Mouse (Mus musculus) gastrocnemius, postnatal 25 days (tissue): ENCODE data around the gene Gm10722. TPM values are rescaled to one million over a fixed set of nuclear protein-coding genes. Genes with fewer than 3 reads are reported as not detected.
A peak's percentile ranks its signal among the peaks of the same experiment; 100 is the strongest.
"Not testable (repeated sequence)": the region's sequence is repeated elsewhere in the genome, so short reads cannot be mapped to it uniquely, and the experiment has no call there.

ENCODE experiments used
- DNase-seq: peaks from one replicate; pipeline ENCODE4 v3.0.0; 2022
- long read RNA-seq, 2 experiments: library from polyadenylated mRNA; stranded (forward); transcript quantifications; one replicate each; pipeline ENCODE4 v2.0.0; 2021
- total RNA-seq, 2 experiments: library from RNA; stranded (reverse); gene quantifications; 1 replicate in 1 of 2; 2 replicates in 1 of 2; pipeline ENCODE4 v1.2.3; 2021

Gene Gm10722
- total RNA-seq: not detected
- long read RNA-seq, experiment 1: 0 reads
- long read RNA-seq, experiment 2: 0 reads

DNA sequence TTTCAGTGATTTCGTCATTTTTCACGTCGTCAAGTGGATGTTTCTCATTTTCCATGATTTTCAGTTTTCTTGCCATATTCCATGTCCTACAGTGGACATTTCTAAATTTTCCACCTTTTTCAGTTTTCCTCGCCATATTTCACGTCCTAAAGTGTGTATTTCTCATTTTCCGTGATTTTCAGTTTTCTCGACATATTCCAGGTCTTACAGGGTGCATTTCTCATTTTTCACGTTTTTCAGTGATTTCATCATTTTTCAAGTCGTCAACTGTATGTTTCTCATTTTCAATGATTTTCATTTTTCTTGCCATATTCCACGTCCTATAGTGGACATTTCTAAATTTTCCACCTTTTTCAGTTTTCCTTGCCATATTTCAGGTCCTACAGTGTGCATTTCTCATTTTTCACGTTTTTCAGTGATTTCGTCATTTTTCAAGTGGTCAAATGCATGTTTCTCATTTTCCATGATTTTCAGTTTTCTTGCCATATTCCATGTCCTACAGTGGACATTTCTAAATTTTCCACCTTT, at the start of gene Gm10722:
Gene Gm10722, plus strand, starts transcription at position 478 of the 528 bp plus-strand sequence.
- DNase-seq: peak; percentile 30

DNA sequence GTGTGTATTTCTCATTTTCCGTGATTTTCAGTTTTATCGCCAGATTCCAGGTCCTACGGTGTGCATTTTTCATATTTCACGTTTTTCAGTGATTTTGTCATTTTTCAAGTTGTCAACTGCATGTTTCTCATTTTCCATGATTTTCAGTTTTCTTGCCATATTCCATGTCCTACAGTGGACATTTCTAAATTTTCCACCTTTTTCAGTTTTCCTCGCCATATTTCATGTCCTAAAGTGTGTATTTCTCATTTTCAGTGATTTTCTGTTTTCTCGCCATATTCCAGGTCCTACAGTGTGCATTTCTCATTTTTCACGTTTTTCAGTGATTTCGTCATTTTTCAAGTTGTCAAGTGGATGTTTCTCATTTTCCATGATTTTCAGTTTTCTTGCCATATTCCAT, 284 bp downstream of the Gm10722 start:
- not testable (repeated sequence) for DNase-seq

DNA sequence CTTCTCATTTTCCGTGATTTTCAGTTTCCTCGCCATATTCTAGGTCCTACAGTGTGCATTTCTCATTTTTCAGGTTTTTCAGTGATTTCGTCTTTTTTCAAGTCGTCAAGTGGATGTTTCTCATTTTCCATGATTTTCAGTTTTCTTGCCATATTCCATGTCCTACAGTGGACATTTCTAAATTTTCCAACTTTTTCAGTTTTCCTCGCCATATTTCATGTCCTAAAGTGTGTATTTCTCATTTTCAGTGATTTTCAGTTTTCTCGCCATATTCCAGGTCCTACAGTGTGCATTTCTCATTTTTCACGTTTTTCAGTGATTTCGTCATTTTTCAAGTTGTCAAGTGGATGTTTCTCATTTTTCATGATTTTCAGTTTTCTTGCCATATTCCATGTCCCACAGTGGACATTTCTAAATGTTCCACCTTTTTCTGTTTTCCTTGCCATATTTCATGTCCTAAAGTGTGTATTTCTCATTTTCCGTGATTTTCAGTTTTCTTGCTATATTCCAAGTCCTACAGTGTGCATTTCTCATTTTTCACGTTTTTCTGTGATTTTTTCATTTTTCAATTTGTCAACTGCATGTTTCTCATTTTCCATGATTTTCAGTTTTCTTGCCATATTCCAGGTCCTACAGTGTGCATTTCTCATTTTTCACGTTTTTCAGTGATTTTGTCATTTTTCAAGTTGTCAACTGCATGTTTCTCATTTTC, 1.4 kb downstream of the Gm10722 start:
- peak; percentile 91 for DNase-seq

DNA sequence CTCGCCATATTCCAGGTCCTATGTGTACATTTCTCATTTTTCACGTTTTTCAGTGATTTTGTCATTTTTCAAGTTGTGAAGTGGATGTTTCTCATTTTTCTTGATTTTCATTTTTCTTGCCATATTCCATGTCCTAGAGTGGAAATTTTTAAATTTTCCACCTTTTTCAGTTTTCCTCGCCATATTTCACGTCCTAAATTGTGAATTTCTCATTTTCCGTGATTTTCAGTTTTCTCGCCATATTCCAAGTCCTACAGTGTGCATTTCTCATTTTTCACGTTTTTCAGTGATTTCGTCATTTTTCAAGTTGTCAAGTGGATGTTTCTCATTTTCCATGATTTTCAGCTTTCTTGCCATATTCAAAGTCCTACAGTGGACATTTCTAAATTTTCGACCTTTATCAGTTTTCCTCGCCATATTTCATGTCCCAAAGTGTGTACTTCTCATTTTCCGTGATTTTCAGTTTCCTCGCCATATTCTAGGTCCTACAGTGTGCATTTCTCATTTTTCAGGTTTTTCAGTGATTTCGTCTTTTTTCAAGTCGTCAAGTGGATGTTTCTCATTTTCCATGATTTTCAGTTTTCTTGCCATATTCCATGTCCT, 2.2 kb downstream of the Gm10722 start, which contains the start of gene Gm11168:
Gene Gm11168, plus strand, starts transcription at position 553 of the 603 bp plus-strand sequence.
- not testable (repeated sequence) for DNase-seq

DNA sequence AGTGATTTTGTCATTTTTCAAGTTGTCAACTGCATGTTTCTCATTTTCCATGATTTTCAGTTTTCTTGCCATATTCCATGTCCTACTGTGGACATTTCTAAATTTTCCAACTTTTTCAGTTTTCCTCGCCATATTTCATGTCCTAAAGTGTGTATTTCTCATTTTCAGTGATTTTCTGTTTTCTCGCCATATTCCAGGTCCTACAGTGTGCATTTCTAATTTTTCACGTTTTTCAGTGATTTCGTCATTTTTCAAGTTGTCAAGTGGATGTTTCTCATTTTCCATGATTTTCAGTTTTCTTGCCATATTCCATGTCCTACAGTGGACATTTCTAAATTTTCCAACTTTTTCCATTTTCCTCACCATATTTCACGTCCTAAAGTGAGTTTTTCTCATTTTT, 5.5 kb downstream of the Gm10722 start:
- DNase-seq: not testable (repeated sequence)

DNA sequence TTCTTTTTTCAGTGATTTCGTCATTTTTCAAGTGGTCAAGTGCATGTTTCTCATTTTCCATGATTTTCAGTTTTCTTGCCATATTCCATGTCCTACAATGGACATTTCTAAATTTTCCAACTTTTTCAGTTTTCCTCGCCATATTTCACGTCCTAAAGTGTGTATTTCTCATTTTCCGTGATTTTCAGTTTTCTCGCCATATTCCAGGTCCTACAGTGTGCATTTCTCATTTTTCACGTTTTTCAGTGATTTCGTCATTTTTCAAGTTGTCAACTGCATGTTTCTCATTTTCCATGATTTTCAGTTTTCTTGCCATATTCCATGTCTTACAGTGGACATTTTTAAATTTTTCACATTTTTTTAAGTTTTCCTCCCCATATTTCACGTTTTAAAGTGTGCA, 5.9 kb downstream of the Gm10722 start:
- not testable (repeated sequence) for DNase-seq

DNA sequence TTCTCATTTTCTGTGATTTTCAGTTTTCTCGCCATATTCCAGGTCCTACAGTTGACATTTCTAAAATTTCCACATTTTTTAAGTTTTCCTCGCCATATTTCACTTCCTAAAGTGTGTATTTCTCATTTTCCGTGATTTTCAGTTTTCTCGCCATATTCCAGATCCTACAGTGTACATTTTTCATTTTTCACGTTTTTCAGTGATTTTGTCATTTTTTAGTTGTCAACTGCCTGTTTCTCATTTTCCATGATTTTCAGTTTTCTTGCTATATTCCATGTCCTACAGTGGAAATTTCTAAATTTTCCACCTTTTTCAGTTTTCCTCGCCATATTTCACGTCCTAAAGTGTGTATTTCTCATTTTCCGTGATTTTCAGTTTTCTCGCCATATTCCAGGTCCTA, 6.5 kb downstream of the Gm10722 start:
- not testable (repeated sequence) for DNase-seq

DNA sequence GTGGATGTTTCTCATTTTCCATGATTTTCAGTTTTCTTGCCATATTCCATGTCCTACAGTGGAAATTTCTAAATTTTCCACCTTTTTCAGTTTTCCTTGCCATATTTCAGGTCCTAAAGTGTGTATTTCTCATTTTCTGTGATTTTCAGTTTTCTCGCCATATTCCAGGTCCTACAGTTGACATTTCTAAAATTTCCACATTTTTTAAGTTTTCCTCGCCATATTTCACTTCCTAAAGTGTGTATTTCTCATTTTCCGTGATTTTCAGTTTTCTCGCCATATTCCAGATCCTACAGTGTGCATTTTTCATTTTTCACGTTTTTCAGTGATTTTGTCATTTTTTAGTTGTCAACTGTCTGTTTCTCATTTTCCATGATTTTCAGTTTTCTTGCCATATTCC, 8.6 kb downstream of the Gm10722 start:
- not testable (repeated sequence) for DNase-seq

DNA sequence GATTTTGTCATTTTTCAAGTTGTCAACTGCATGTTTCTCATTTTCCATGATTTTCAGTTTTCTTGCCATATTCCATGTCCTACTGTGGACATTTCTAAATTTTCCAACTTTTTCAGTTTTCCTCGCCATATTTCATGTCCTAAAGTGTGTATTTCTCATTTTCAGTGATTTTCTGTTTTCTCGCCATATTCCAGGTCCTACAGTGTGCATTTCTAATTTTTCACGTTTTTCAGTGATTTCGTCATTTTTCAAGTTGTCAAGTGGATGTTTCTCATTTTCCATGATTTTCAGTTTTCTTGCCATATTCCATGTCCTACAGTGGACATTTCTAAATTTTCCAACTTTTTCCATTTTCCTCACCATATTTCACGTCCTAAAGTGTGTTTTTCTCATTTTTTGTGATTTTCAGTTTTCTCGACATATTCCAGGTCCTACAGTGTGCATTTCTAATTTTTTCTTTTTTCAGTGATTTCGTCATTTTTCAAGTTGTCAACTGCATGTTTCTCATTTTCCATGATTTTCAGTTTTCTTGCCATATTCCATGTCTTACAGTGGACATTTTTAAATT, 11.4 kb downstream of the Gm10722 start:
- not testable (repeated sequence) for DNase-seq

DNA sequence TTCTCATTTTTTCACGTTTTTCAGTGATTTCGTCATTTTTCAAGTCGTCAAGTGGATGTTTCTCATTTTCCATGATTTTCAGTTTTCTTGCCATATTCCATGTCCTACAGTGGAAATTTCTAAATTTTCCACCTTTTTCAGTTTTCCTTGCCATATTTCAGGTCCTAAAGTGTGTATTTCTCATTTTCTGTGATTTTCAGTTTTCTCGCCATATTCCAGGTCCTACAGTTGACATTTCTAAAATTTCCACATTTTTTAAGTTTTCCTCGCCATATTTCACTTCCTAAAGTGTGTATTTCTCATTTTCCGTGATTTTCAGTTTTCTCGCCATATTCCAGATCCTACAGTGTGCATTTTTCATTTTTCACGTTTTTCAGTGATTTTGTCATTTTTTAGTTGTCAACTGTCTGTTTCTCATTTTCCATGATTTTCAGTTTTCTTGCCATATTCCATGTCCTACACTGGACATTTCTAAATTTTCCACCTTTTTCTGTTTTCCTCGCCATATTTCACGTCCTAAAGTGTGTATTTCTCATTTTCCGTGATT, 12.1 kb downstream of the Gm10722 start, which contains the start of gene Gm10721:
Gene Gm10721, plus strand, starts transcription at position 408 of the 547 bp plus-strand sequence.
- DNase-seq: not testable (repeated sequence)

DNA sequence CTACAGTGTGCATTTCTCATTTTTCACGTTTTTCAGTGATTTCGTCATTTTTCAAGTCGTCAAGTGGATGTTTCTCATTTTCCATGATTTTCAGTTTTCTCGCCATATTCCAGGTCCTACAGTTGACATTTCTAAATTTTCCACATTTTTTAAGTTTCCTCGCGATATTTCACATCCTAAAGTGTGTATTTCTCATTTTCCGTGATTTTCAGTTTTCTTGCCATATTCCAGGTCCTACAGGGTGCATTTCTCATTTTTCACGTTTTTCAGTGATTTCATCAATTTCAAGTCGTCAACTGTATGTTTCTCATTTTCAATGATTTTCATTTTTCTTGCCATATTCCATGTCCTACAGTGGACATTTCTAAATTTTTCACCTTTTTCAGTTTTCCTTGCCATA, 14.6 kb downstream of the Gm10722 start, which contains the start of gene Gm10720:
Gene Gm10720, plus strand, starts transcription at position 301 of the 400 bp plus-strand sequence.
- not testable (repeated sequence) for DNase-seq

DNA sequence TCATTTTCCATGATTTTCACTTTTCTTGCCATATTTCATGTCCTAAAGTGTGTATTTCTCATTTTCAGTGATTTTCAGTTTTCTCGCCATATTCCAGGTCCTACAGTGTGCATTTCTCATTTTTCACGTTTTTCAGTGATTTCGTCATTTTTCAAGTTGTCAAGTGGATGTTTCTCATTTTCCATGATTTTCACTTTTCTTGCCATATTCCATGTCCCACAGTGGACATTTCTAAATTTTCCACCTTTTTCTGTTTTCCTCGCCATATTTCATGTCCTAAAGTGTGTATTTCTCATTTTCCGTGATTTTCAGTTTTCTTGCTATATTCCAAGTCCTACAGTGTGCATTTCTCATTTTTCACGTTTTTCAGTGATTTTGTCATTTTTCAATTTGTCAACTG, 15.2 kb downstream of the Gm10722 start:
- not testable (repeated sequence) for DNase-seq

DNA sequence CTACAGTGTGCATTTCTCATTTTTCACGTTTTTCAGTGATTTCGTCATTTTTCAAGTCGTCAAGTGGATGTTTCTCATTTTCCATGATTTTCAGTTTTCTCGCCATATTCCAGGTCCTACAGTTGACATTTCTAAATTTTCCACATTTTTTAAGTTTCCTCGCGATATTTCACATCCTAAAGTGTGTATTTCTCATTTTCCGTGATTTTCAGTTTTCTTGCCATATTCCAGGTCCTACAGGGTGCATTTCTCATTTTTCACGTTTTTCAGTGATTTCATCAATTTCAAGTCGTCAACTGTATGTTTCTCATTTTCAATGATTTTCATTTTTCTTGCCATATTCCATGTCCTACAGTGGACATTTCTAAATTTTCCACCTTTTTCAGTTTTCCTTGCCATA, 16.4 kb downstream of the Gm10722 start, which contains the start of gene Gm10719:
Gene Gm10719, plus strand, starts transcription at position 301 of the 400 bp plus-strand sequence.
- DNase-seq: not testable (repeated sequence)

DNA sequence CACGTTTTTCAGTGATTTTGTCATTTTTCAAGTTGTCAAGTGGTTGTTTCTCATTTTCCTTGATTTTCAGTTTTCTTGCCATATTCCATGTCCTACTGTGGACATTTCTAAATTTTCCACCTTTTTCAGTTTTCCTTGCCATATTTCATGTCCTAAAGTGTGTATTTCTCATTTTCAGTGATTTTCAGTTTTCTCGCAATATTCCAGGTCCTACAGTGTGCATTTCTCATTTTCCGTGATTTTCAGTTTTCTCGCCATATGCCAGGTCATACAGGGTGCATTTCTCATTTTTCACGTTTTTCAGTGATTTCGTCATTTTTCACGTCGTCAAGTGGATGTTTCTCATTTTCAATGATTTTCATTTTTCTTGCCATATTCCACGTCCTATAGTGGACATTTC, 18.2 kb downstream of the Gm10722 start:
- DNase-seq: peak; percentile 97

DNA sequence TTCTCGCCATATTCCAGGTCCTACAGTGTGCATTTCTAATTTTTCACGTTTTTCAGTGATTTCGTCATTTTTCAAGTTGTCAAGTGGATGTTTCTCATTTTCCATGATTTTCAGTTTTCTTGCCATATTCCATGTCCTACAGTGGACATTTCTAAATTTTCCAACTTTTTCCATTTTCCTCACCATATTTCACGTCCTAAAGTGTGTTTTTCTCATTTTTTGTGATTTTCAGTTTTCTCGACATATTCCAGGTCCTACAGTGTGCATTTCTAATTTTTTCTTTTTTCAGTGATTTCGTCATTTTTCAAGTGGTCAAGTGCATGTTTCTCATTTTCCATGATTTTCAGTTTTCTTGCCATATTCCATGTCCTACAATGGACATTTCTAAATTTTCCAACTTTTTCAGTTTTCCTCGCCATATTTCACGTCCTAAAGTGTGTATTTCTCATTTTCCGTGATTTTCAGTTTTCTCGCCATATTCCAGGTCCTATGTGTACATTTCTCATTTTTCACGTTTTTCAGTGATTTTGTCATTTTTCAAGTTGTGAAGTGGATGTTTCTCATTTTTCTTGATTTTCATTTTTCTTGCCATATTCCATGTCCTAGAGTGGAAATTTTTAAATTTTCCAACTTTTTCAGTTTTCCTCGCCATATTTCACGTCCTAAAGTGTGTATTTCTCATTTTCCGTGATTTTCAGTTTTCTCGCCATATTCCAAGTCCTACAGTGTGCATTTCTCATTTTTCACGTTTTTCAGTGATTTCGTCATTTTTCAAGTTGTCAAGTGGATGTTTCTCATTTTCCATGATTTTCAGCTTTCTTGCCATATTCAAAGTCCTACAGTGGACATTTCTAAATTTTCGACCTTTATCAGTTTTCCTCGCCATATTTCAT, 19.4 kb downstream of the Gm10722 start:
- peak; percentile 69 for DNase-seq

DNA sequence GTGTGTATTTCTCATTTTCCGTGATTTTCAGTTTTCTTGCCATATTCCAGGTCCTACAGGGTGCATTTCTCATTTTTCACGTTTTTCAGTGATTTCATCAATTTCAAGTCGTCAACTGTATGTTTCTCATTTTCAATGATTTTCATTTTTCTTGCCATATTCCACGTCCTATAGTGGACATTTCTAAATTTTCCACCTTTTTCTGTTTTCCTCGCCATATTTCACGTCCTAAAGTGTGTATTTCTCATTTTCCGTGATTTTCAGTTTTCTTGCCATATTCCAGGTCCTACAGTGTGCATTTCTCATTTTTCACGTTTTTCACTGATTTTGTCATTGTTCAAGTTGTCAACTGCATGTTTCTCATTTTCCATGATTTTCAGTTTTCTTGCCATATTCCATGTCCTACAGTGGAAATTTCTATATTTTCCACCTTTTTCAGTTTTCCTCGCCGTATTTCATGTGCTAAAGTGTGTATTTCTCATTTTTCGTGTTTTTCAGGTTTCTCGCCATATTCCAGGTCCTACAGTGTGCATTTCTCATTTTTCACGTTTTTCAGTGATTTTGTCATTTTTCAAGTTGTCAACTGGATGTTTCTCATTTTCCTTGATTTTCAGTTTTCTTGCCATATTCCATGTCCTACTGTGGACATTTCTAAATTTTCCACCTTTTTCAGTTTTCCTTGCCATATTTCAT, 21.7 kb downstream of the Gm10722 start:
- not testable (repeated sequence) for DNase-seq

DNA sequence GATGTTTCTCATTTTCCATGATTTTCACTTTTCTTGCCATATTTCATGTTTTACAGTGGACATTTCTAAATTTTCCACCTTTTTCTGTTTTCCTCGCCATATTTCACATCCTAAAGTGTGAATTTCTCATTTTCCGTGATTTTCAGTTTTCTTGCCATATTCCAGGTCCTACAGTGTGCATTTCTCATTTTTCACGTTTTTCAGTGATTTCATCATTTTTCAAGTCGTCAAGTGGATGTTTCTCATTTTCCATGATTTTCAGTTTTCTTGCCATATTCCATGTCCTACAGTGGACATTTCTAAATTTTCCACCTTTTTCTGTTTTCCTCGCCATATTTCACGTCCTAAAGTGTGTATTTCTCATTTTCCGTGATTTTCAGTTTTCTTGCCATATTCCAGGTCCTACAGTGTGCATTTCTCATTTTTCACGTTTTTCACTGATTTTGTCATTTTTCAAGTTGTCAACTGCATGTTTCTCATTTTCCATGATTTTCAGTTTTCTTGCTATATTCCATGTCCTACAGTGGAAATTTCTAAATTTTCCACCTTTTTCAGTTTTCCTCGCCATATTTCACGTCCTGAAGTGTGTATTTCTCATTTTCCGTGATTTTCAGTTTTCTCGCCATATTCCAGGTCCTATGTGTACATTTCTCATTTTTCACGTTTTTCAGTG, 22.7 kb downstream of the Gm10722 start, which contains the start of gene Gm10718:
Gene Gm10718, plus strand, starts transcription at position 236 of the 673 bp plus-strand sequence.
- peak; percentile 15 for DNase-seq

DNA sequence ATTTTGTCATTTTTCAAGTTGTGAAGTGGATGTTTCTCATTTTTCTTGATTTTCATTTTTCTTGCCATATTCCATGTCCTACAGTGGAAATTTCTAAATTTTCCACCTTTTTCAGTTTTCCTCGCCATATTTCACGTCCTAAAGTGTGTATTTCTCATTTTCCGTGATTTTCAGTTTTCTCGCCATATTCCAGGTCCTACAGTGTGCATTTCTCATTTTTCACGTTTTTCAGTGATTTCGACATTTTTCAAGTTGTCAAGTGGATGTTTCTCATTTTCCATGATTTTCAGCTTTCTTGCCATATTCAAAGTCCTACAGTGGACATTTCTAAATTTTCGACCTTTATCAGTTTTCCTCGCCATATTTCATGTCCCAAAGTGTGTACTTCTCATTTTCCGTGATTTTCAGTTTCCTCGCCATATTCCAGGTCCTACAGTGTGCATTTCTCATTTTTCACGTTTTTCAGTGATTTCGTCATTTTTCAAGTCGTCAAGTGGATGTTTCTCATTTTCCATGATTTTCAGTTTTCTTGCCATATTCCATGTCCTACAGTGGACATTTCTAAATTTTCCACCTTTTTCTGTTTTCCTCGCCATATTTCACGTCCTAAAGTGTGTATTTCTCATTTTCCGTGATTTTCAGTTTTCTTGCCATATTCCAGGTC, 23.4 kb downstream of the Gm10722 start:
- not testable (repeated sequence) for DNase-seq

DNA sequence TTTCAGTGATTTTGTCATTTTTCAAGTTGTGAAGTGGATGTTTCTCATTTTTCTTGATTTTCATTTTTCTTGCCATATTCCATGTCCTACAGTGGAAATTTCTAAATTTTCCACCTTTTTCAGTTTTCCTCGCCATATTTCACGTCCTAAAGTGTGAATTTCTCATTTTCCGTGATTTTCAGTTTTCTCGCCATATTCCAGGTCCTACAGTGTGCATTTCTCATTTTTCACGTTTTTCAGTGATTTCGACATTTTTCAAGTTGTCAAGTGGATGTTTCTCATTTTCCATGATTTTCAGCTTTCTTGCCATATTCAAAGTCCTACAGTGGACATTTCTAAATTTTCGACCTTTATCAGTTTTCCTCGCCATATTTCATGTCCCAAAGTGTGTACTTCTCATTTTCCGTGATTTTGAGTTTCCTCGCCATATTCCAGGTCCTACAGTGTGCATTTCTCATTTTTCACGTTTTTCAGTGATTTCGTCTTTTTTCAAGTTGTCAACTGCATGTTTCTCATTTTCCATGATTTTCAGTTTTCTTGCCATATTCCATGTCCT, 24.3 kb downstream of the Gm10722 start, which contains the start of gene Gm10717:
Gene Gm10717, plus strand, starts transcription at position 506 of the 556 bp plus-strand sequence.
- not testable (repeated sequence) for DNase-seq
